Mouse (Mus musculus) kidney, postnatal 0 days (tissue): ENCODE data around the gene Apoc1. TPM values are rescaled to one million over a fixed set of nuclear protein-coding genes. Genes with fewer than 3 reads are reported as not detected.

Source experiments
- ATAC-seq: fragments of 200-750 bp; cut with Nextera tagmentation; replicated peaks from 2 replicates; pipeline ENCODE4 v1.8.0; 2017; ENCODE audit warnings: low read depth, moderate number of reproducible peaks, moderate TSS enrichment, moderate library complexity; ENCODE audit not compliant: low FRiP score
- DNase-seq: peaks from one replicate; pipeline ENCODE4 v3.0.0-alpha.2; 2016; ENCODE audit warnings: low spot score
- H3K27ac ChIP-seq: fragments of 300-500 bp; sonication (generic); 2 replicates; pipeline ENCODE4 v1.5.1; 2014; ENCODE audit warnings: mild to moderate bottlenecking
- H3K27me3 ChIP-seq: fragments of 300-500 bp; sonication (generic); 2 replicates; pipeline ENCODE4 v1.6.1; 2014; ENCODE audit warnings: low read length, mixed read lengths; ENCODE audit not compliant: insufficient read depth
- H3K36me3 ChIP-seq: fragments of 300-500 bp; sonication (generic); 2 replicates; pipeline ENCODE4 v1.6.1; 2014; ENCODE audit warnings: low read length, mixed read lengths; ENCODE audit not compliant: insufficient read depth
- H3K4me1 ChIP-seq: fragments of 300-500 bp; sonication (generic); replicated peaks from 2 replicates; pipeline ENCODE4 v1.6.1; 2014; ENCODE audit warnings: antibody characterized with exemption, low read length, mixed read lengths; ENCODE audit not compliant: insufficient read depth
- H3K4me2 ChIP-seq: fragments of 300-500 bp; sonication (generic); 2 replicates; pipeline ENCODE4 v1.6.1; 2014; ENCODE audit warnings: mild to moderate bottlenecking, low read length, moderate library complexity, mixed read lengths
- H3K4me3 ChIP-seq: fragments of 300-500 bp; sonication (generic); replicated peaks from 2 replicates; pipeline ENCODE4 v1.5.1; 2014; ENCODE audit warnings: low read depth, low read length
- H3K9ac ChIP-seq: fragments of 300-500 bp; sonication (generic); 2 replicates; pipeline ENCODE4 v1.6.1; 2014; ENCODE audit warnings: low read depth, low read length
- H3K9me3 ChIP-seq: fragments of 300-500 bp; sonication (generic); replicated peaks from 2 replicates; pipeline ENCODE4 v1.6.1; 2016; ENCODE audit warnings: low read length, inconsistent platforms, mixed read lengths
- CTCF ChIP-seq: IDR thresholded peaks from 2 replicates; pipeline ENCODE4 v1.5.1; 2016; ENCODE audit warnings: antibody characterized with exemption, low read depth, mild to moderate bottlenecking, moderate library complexity
- WGBS: fragments of 180-500 bp; shearing (Covaris S2); extraction: QIAGEN DNeasy Blood & Tissue Kit; methylation state at CpG from one replicate; pipeline ENCODE4 v1.1.7; 2014; 5-methylcytosine and 5-hydroxymethylcytosine counted together
- polyA plus RNA-seq: library from polyadenylated mRNA; unstranded; fragments of >200 nt; fragmentation: Nextera tagmentation; extraction: Ambion mirVana; gene quantifications from 2 replicates; pipeline ENCODE4 v1.2.1, GENCODE M21; 2015

Gene Apoc1
- polyA plus RNA-seq, 1 experiment from 2014 or later = 48.4 TPM

- no peak for TF ChIP-seq CTCF
- Histone ChIP-seq H3K36me3 (peaks cover 4% of the 10 kb centered on the region), H3K4me3 (peak overlapping the region; percentile 100), H3K9ac (peak overlapping the region; percentile 98), H3K27ac (peak overlapping the region; percentile 83), H3K9me3 (no peaks in the 10 kb centered on the region), H3K4me2 (peak overlapping the region; percentile 91), H3K4me1 (peaks cover 13% of the 10 kb centered on the region), H3K27me3 (no peaks in the 10 kb centered on the region)
- no peak for ATAC-seq
- no peak for DNase-seq
- under 1% methylated on average over 34 of the region's 37 CpGs for WGBS
Observed at GRCm38 (mm10) chr7:19664455-19664954, 28.0 kb downstream of the Apoc1 start.

GRCm38 (mm10) chr7:19663940-19664339 lies 28.5 kb downstream of the Apoc1 start:
- H3K4me1 ChIP-seq = peaks cover 8% of the 10 kb centered on the region
- no peak for ATAC-seq
- H3K4me2 ChIP-seq = peak overlapping the region; percentile 91
- no peaks in the 10 kb centered on the region for H3K27me3 ChIP-seq
- WGBS = 7% methylated on average over 8 of the region's 8 CpGs
- peaks cover 4% of the 10 kb centered on the region for H3K36me3 ChIP-seq
- DNase-seq = no peak
- peak overlapping the region; percentile 100 for H3K4me3 ChIP-seq
- no peak for TF ChIP-seq CTCF
- peak overlapping the region; percentile 83; the same call in 1 of the 2 replicates for H3K27ac ChIP-seq
- peak overlapping the region; percentile 98 for H3K9ac ChIP-seq
- no peaks in the 10 kb centered on the region for H3K9me3 ChIP-seq

- Histone ChIP-seq H3K9ac (no peak overlapping the region), H3K36me3 (peaks cover 48% of the 10 kb centered on the region), H3K4me3 (no peak overlapping the region), H3K4me2 (no peak overlapping the region), H3K27ac (no peak overlapping the region), H3K27me3 (no peaks in the 10 kb centered on the region), H3K9me3 (no peaks in the 10 kb centered on the region), H3K4me1 (no peaks in the 10 kb centered on the region)
- DNase-seq (no peak), ATAC-seq (no peak)
- TF ChIP-seq CTCF = no peak
- WGBS = 93% methylated on average over 2 of the region's 2 CpGs
Observed at GRCm38 (mm10) chr7:19652614-19653013, 39.8 kb downstream of the Apoc1 start.

GRCm38 (mm10) chr7:19651063-19651786 lies 41.2 kb downstream of the Apoc1 start:
- H3K9me3 ChIP-seq = no peaks in the 10 kb centered on the region
- ATAC-seq (no peak), DNase-seq (no peak)
- no peak overlapping the region for H3K4me2 ChIP-seq
- H3K27ac ChIP-seq = no peak overlapping the region
- H3K4me3 ChIP-seq = no peak overlapping the region
- peaks cover 52% of the 10 kb centered on the region for H3K36me3 ChIP-seq
- 83% methylated on average over 6 of the region's 6 CpGs for WGBS
- no peak for TF ChIP-seq CTCF
- H3K27me3 ChIP-seq = no peaks in the 10 kb centered on the region
- H3K9ac ChIP-seq = no peak overlapping the region
- no peaks in the 10 kb centered on the region for H3K4me1 ChIP-seq

GRCm38 (mm10) chr7:19641223-19641622 lies 51.2 kb downstream of the Apoc1 start:
- no peak for TF ChIP-seq CTCF
- peaks cover 82% of the 10 kb centered on the region for H3K36me3 ChIP-seq
- no peak for DNase-seq
- H3K27me3 ChIP-seq = no peaks in the 10 kb centered on the region
- H3K4me2 ChIP-seq = no peak overlapping the region
- no peaks in the 10 kb centered on the region for H3K9me3 ChIP-seq
- no peak overlapping the region for H3K4me3 ChIP-seq
- H3K4me1 ChIP-seq = no peaks in the 10 kb centered on the region
- no peak overlapping the region for H3K9ac ChIP-seq
- ATAC-seq = no peak
- 97% methylated on average over 4 of the region's 4 CpGs for WGBS
- H3K27ac ChIP-seq = no peak overlapping the region

Other genes with a start within 250 kb of the Apoc1 start
- gene Mark4, start 233.8 kb downstream of the Apoc1 start, polyA plus RNA-seq = 6.6 and 7.9 TPM in 2 replicates
- 6.7 and 8.0 TPM in 2 replicates for gene Exoc3l2, start 229.3 kb downstream of the Apoc1 start, polyA plus RNA-seq
- 2.7 and 3.0 TPM in 2 replicates for gene Bloc1s3, start 184.3 kb downstream of the Apoc1 start, polyA plus RNA-seq
- gene Trappc6a, start 184.3 kb downstream of the Apoc1 start, polyA plus RNA-seq = 88.5 and 91.7 TPM in 2 replicates
- gene Nkpd1, start 174.8 kb downstream of the Apoc1 start, polyA plus RNA-seq = not detected in 2 replicates
- gene Ppp1r37, start 129.6 kb downstream of the Apoc1 start, polyA plus RNA-seq = 15.3 and 17.1 TPM in 2 replicates
- gene Zfp296, start 115.4 kb downstream of the Apoc1 start, polyA plus RNA-seq = 0.17 and 0.34 TPM in 2 replicates
- 164 and 167 TPM in 2 replicates for gene Gemin7, start 115.1 kb downstream of the Apoc1 start, polyA plus RNA-seq
- 33.5 and 35.1 TPM in 2 replicates for gene Clasrp, start 88.2 kb downstream of the Apoc1 start, polyA plus RNA-seq
- 9.3 and 10.6 TPM in 2 replicates for gene Relb, start 63.2 kb downstream of the Apoc1 start, polyA plus RNA-seq
- 96.9 and 97.8 TPM in 2 replicates for gene Clptm1, start 27.6 kb downstream of the Apoc1 start, polyA plus RNA-seq
- 1.8 and 2.4 TPM in 2 replicates for gene Apoc2, start 14.7 kb downstream of the Apoc1 start, polyA plus RNA-seq
- 0.79 TPM in 1 of 2 replicates, not detected in the other for gene Gm44805, start 11.2 kb downstream of the Apoc1 start, polyA plus RNA-seq
- 0.26 and 0.60 TPM in 2 replicates for gene Apoc4, start 11.2 kb downstream of the Apoc1 start, polyA plus RNA-seq
- gene Apoe, start 6.5 kb upstream of the Apoc1 start, polyA plus RNA-seq = 511 and 585 TPM in 2 replicates
- gene Tomm40, start 22.8 kb upstream of the Apoc1 start, polyA plus RNA-seq = 163 and 167 TPM in 2 replicates
- 112 and 114 TPM in 2 replicates for gene Nectin2, start 57.8 kb upstream of the Apoc1 start, polyA plus RNA-seq
- 378 and 394 TPM in 2 replicates for gene Bcam, start 78.4 kb upstream of the Apoc1 start, polyA plus RNA-seq
- 14.6 and 16.9 TPM in 2 replicates for gene Cblc, start 104.1 kb upstream of the Apoc1 start, polyA plus RNA-seq
- 3.5 and 3.8 TPM in 2 replicates for gene Bcl3, start 130.1 kb upstream of the Apoc1 start, polyA plus RNA-seq
- gene Gm19345, start 159.3 kb upstream of the Apoc1 start, polyA plus RNA-seq = not detected in 2 replicates
- not detected in 2 replicates for gene Ceacam16, start 168.6 kb upstream of the Apoc1 start, polyA plus RNA-seq
- 0.08 and 0.13 TPM in 2 replicates for gene Ceacam19, start 195.3 kb upstream of the Apoc1 start, polyA plus RNA-seq
- gene Pvr, start 228.5 kb upstream of the Apoc1 start, polyA plus RNA-seq = 7.3 and 7.8 TPM in 2 replicates